Mouse (Mus musculus) ES-E14 (cell line): ENCODE measurements at regions not wholly inside any gene's neighbourhood (a gene's known extent, or its start where the extent isn't known, plus 50 kb on each side); places are given as distances from the start of the nearest gene placed in this dataset.

Source experiments
- DNase-seq: peaks from one replicate; pipeline ENCODE4 v3.0.0-alpha.2; 2013; ENCODE audit warnings: low read depth, low spot score
- H3K27ac ChIP-seq: 2 replicates; pipeline ENCODE4 v1.5.1; 2012; ENCODE audit warnings: low read depth, mild to moderate bottlenecking, low read length, moderate library complexity, mixed read lengths; ENCODE audit not compliant: poor library complexity, insufficient read depth, severe bottlenecking
- H3K36me3 ChIP-seq: 2 replicates; pipeline ENCODE4 v1.6.1; 2012; ENCODE audit warnings: mild to moderate bottlenecking, low read length, moderate library complexity, mixed read lengths; ENCODE audit not compliant: control insufficient read depth, poor library complexity, insufficient read depth, severe bottlenecking
- H3K4me1 ChIP-seq, 2 experiments: fragments of 150-350 bp in 1 of 2; sonication (generic) in 1 of 2; 2 replicates each; pipeline ENCODE4 v1.6.1; 2012; ENCODE audit warnings: low read length in 2 of 2, mild to moderate bottlenecking in 1 of 2, mixed read lengths in 1 of 2; ENCODE audit not compliant: control insufficient read depth in 2 of 2, insufficient read depth in 2 of 2, poor library complexity in 1 of 2
- H3K4me3 ChIP-seq, 2 experiments: fragments of 150-350 bp in 1 of 2; sonication (generic) in 1 of 2; 2 replicates each; pipeline ENCODE4 v1.5.1; 2012; ENCODE audit warnings: low read length in 2 of 2, low read depth in 1 of 2, mild to moderate bottlenecking in 1 of 2, mixed read lengths in 1 of 2; ENCODE audit not compliant: insufficient read depth in 1 of 2, poor library complexity in 1 of 2, severe bottlenecking in 1 of 2
- H3K9ac ChIP-seq: 2 replicates; pipeline ENCODE4 v1.6.1; 2012; ENCODE audit warnings: low read depth, mild to moderate bottlenecking, low read length, mixed read lengths; ENCODE audit not compliant: poor library complexity, insufficient read depth, severe bottlenecking
- H3K9me3 ChIP-seq: fragments of 150-350 bp; sonication (generic); 2 replicates; pipeline ENCODE4 v1.6.1; 2012; ENCODE audit warnings: low read depth, mild to moderate bottlenecking, low read length; ENCODE audit not compliant: control insufficient read depth, insufficient read depth
- CHD2 ChIP-seq: IDR thresholded peaks from 2 replicates; pipeline ENCODE4 v1.6.1; 2014; ENCODE audit warnings: mild to moderate bottlenecking, low read depth, low read length, inconsistent platforms
- HCFC1 ChIP-seq: IDR thresholded peaks from 2 replicates; pipeline ENCODE4 v1.6.1; 2012; ENCODE audit warnings: low read length, inconsistent platforms, borderline replicate concordance; ENCODE audit not compliant: insufficient read depth
- MAFK ChIP-seq: IDR thresholded peaks from 2 replicates; pipeline ENCODE4 v1.6.1; 2014; ENCODE audit warnings: mild to moderate bottlenecking, low read depth, low read length, inconsistent platforms; ENCODE audit not compliant: insufficient read depth
- ZC3H11A ChIP-seq: IDR thresholded peaks from 2 replicates; pipeline ENCODE4 v1.6.1; 2012; ENCODE audit warnings: low read depth, mild to moderate bottlenecking, inconsistent platforms, low read length, borderline replicate concordance
- ZNF384 ChIP-seq: IDR thresholded peaks from 2 replicates; pipeline ENCODE4 v1.6.1; 2012; ENCODE audit warnings: low read depth, low read length, inconsistent platforms
- in situ Hi-C, 2 experiments: fragments of 600-800 bp; cut with MboI; formaldehyde crosslinking; loops; one replicate each; pipeline ENCODE4 v1.15.1; 2025; ENCODE audit warnings: low sequenced_read_pairs in 2 of 2, inconsistent platforms in 1 of 2; ENCODE audit not compliant: unreplicated experiment in 2 of 2

DNA sequence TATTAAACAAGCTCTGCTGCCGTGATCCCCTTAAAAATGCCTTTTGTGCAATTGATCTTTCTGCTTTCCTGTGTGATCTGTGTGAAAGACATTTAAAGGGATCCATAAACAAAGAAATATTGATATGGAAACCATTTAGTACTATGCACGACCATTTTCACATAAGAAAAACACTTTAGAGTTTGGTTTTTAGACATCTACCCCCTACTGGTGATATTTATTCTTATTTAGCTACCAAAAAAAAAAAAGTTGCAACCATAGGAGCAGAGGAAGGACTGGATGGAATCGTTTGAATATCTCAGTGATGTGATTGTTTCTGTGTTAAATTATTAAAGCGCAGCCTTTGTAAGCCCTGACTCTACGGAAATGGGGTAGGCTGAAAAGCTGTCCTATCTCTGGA lies 101.4 kb upstream of the Tbca start:
- H3K4me1 ChIP-seq = no peaks in the 10 kb centered on the region
- TF ChIP-seq ZNF384 (no peak), ZC3H11A (no peak), HCFC1 (no peak), CHD2 (no peak), MAFK (no peak)
- in situ Hi-C loops = no loop called here
- no peaks in the 10 kb centered on the region for H3K36me3 ChIP-seq
- no peaks in the 10 kb centered on the region for H3K9me3 ChIP-seq
- no peak for DNase-seq
- no peak overlapping the region for H3K9ac ChIP-seq
- H3K27ac ChIP-seq = no peak overlapping the region
- no peak overlapping the region for H3K4me3 ChIP-seq

DNA sequence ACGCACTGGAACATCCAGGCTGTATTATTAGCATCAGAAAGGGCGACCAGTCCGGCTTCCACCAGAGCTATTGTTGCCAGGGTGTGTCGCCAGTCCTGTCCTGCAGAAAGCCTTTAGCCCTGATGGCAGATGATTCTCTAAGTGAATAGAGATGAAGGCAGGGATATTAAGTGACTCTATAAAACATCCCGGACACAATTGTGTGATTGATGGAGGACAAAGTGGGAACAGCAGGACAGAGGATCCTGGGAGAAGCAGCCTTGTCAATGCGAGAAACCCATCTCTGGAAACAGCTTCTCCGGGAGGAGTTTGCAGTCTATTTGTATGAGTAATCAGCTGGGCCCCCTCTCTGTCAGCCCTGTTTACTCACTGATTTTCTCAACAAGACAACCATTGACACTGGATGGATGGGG lies 82.1 kb upstream of the Tbca start:
- in situ Hi-C loops = no loop called here
- TF ChIP-seq MAFK (no peak), CHD2 (peak; percentile 67), HCFC1 (no peak), ZNF384 (no peak)
- H3K4me1 ChIP-seq = peaks cover 13 to 20% of the 10 kb centered on the region in 2 experiments
- no peak overlapping the region for H3K9ac ChIP-seq
- no peaks in the 10 kb centered on the region for H3K36me3 ChIP-seq
- H3K4me3 ChIP-seq = no peak overlapping the region
- no peak overlapping the region; the same call in 1 of the 2 replicates for H3K27ac ChIP-seq
- peak; percentile 89 for DNase-seq
- no peaks in the 10 kb centered on the region for H3K9me3 ChIP-seq

DNA sequence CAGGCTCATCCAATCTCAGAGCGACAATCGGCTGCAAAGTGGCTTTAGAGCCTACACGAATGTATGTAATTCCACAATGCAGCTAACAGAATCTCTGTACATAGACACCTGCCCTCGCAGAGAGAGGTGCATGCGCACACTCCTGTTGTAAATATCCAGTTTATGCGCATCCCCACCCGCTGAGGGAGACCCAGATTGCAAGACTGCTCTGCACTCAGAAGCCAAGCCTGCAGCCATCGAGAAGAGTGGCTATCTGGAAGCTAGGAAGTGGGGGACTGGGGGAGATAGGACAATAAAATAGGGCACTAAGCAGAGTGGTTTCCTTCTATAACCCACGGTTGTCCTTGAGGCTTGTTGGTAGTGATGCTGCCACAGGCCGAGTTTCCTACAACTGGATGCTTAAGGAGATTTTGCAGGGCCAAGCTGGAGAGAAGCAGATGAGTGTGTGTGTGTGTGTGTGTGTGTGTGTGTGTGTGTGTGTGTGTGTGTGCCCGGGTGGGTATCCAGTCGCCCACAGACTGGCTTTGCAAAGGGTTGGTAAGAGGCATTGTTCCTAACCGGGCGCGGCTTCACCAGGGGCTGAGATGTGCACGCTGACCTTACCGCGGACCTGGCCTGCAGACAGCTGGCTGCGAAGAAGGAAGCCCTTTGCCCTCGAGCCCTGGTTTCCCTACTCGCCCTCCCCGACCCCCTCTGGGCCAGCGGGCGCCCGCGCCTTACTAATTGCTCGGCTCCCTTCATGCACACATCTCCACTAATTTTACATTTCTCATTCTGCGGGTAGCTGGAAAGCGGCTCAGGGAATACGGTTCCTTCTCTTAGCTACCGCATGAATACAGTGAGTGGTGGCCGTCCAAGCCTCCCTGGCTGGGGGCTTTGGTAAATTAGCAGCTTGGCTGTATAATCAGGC lies 81.1 kb upstream of the Tbca start:
- no peak overlapping the region for H3K9ac ChIP-seq
- in situ Hi-C loops = no loop called here
- DNase-seq = no peak
- H3K4me3 ChIP-seq = no peak overlapping the region
- H3K27ac ChIP-seq = no peak overlapping the region
- no peaks in the 10 kb centered on the region for H3K36me3 ChIP-seq
- no peaks in the 10 kb centered on the region for H3K9me3 ChIP-seq
- TF ChIP-seq ZC3H11A (no peak), MAFK (no peak), HCFC1 (no peak), ZNF384 (no peak), CHD2 (no peak)
- H3K4me1 ChIP-seq = peaks cover 13 to 18% of the 10 kb centered on the region in 2 experiments

DNA sequence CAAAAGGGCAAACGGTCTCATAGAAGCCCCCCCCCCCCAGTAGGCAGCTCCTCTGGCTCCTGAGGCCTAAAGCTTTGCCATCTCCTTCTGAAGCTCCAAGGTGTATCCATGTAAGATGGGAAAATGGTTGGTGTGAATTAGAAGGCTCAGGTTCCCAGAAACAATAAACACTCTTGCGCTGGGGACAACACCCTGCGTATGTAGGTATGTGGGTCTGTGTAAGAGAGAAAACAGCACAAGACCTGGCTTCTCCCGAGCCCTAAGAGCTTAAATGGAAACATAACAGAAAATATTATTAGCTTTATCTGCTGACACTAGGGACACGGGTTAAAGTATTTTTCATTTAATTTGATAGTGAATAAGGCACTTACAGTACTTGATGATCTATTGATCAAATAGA lies 79.9 kb upstream of the Tbca start:
- no peaks in the 10 kb centered on the region for H3K36me3 ChIP-seq
- peaks cover 13 to 15% of the 10 kb centered on the region in 2 experiments for H3K4me1 ChIP-seq
- DNase-seq = no peak
- no peak for TF ChIP-seq CHD2
- TF ChIP-seq ZC3H11A = no peak
- no peak for TF ChIP-seq MAFK
- TF ChIP-seq ZNF384 = no peak
- TF ChIP-seq HCFC1 = no peak
- no peak overlapping the region for H3K4me3 ChIP-seq
- no peaks in the 10 kb centered on the region for H3K9me3 ChIP-seq
- H3K27ac ChIP-seq = no peak overlapping the region
- in situ Hi-C loops = no loop called here
- no peak overlapping the region for H3K9ac ChIP-seq
